Mouse (Mus musculus) common myeloid progenitor, adult 5-6 weeks (primary cell): ENCODE data around the gene Ctsw. TPM values are rescaled to one million over a fixed set of nuclear protein-coding genes. Genes with fewer than 3 reads are reported as not detected.
"Not testable (repeated sequence)": the region's sequence is repeated elsewhere in the genome, so short reads cannot be mapped to it uniquely, and the experiment has no call there.

ENCODE experiments used
- ATAC-seq: replicated peaks from 2 replicates; pipeline ENCODE4 v1.8.0; 2016; ENCODE audit warnings: low read depth, mild to moderate bottlenecking, moderate TSS enrichment, inconsistent platforms; ENCODE audit not compliant: poor library complexity, severe bottlenecking
- total RNA-seq: library from RNA; stranded (forward); fragments of 200-1000, 187-1606 nt; gene quantifications from 2 replicates; pipeline ENCODE4 v1.2.3, GENCODE M21; 2017

Ctsw gene
- total RNA-seq = 1.0 and 2.0 TPM in 2 replicates

DNA sequence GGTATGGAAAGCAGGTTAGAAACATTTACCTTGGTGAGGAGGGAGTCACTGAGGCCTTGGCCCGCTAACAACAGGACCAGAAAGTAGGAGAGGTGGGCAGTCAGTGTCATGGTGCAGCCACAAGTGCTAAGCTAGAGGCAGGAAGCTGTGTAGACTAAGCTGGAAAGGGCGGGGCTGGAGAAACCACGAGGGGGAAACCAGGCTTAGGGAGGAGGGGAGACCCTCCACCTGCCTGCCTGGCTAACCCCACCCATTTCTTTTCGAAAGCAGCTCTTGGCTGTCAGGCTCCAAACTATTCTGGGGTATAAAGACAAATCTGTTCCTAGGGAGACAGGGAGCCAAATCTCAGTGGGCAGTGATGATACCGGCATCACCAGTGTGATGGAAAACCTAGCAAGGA, at the start of gene Ctsw:
Gene Ctsw (minus strand): TSS at position 134 of the 400 bp plus-strand sequence.
- peak; percentile 67 for ATAC-seq

DNA sequence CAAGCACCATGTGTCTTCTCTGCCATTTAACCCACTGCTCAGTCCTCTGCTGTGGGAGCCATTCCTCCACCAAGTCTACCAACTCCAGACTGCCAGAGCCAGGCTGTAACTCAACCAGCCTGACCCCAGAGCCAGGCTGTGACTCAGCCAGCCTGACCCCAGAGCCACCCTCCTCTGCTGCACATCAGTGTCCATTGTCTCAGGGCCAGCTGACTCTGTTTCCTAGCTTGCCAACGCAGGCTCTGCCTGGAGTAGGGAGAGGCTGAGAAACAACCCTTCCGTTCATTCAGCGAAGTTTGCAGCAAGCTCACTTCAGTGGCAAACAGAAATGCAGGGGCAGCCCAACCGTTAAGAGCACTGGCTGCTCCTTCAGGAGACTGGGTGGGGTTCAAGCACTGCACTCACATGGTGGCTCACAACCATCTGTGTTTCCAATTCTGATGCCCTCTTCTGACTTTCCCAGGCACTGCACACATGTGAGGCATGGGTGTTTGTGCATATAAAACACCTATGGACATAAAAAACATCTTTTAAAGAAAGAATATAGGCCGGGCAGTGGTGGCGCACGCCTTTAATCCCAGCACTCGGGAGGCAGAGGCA, 48.7 kb upstream of the Ctsw start:
- no peak for ATAC-seq

DNA sequence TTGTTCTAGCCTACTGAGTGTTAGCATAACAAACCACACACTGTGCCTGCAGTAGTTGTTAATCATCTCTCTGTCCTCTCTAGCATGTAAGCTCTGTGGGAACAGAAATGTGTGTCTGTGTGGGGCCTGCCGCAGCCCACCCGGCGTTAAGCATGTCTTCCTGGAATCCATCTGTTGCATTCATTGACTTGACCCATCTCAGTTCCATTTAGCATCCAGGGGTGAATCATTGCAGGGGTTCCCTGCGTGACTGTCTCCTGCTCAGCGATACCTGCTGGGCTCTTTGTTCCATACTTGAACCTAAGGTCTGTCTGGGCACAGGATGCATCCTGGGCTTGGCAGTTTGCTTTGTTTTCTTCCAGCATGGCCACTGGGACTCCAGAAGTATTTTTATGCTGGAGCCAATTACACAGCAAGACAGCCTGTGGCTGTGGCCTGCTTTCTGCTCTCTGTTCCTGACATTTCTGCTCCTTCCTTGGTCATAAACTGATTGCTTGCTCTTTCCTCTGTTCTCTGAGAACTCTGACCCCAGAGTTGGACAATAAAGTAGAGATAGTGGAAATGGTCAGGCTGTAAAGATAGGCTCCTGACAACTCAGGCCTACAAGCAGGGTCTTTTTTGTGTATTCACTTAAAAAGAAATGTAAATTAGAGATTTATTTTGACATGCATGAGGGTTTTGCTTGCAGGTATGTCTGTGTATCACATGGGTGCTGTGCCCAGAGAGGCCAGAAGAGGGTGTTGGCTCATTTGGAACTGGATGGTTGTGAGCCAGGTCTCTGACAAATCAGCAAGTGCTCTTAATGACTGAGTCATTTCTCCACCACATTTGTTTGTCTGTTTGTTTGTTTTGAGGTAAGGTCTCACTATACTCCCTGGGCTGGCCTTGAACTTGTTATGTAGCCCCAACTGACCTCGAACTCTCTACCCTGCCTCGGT, 47.8 kb upstream of the Ctsw start:
- ATAC-seq = no peak; the same call in 1 of the 2 replicates

DNA sequence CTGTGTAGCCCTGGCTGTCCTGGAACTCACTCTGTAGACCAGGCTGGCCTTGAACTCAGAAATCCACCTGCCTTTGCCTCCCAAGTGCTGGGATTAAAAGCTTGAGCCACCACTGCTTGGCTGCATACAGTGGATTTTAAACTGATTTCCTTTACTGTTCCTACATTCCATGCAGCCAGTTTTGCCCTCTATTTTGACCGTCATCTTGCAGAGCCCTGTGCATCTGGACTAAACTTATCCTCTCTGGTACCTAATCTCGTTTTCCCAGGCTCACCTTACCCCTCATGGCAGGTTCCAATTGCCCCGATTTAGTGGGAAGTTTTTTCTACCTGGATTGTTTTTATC, 44.7 kb upstream of the Ctsw start:
- ATAC-seq = no peak

DNA sequence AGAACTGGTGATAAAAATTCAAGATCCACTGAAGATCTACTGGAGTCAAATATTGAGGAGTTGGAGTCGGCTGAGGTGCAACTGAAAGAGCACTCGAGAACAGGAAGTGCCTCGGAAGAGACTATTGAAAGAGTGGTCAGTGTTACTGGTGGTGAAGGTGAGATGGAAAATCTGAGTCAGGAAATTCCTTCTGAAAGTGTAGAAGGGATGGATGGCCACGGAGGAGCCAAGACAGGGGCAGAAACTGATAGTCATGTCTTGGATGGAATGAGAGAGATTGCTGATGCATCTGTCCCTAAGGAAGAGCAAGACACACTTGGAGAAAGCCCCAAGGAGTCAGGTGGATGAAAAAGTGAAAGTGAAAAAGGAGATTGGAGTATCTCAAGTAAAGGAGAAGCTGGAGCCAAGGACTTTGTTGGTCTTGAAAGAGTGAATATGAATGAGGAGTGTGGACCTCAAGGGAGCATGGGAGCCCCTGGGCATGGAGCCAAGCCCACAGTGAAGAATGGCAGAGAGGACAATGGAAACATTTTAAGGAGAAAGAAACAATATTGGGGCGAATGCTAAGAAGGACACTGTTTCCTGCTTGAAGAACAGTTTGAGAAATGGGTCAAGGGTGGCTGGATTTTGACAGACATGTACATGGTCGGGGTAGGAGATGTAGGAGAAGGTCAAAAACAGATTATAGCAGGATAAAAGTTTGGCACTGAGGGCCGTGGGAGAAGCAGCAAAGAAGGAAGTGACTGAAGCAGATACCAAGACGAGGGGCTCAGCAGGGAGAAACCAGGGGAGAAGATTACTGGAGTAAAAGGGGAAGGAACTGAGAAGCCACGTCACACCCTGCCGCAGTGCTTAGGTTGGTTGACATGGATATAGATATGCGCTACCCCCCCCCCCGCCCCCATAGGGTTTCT, 44.0 kb upstream of the Ctsw start:
- ATAC-seq = peak; percentile 76

DNA sequence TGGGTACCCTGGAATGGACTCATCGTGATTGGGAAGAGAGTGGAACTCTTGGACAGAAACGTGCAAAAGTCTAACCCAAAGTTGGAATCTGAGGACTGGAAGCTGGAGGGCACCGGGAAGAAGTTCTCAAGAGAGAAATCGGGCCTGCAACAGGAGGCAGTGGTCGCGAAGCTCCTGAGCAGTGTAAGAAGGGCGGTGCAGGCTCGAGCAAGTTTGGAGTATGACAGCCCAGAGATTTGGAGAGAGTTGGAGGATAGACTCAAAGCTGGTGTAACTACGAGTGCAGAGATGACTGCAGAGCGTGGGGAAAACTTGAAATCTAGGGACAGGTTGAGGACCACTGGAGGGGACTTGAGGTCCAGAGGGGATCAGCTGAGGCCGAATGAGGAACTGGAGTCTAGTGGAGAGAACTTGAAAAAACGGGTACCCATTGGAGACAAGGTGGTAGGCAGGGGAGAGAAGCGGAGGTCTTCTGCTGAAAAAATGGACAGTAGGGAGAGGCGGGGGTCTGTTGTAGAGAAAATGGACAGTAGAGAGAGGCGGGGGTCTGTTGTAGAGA, 42.8 kb upstream of the Ctsw start:
- no peak for ATAC-seq

DNA sequence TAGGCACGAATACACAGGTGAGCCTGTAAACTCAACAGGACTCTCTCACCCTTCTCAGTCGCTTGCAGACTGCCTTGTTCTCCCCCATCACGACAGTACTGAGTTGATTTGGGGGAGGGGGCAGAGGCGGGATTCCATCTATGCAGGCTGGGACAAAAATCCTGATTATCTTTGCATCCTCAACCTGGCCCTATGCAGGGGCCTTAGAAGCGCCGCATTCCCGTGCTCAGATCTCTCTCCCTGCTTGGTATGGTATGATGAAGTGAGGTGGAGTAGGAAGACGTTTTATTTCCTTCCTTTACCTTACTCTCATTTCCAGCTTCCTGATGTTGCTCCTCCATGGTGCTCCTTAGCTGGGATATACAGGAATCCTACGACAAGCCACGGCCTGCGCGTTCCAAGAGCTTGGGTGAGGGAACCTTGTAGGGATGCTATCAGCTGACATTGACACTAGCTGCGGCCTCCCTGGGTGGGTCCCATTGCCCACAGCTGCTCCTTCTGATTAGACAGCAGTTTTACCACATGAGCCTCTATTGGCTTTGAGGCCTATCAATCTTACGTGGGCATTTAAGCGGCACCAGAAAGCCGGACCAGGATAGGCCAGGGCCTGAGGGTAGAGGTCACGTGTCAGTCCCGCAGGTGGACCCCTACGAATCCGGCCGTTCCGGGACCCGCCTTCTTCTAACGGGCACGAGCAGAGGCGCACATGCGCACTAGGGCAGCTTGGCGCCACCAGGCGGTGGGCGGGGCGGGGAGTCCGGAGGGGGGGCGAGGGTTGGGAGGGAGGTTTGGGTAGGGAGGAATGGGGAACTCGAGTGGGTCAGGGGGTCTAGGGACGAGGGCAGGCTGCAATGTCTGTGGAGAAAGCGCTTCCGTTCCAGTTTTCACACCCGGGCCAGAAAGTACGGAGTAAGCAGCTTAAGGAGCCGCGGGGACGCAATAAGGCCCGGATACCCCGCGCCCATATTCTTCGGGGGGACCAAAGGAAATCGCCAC, 42.0 kb upstream of the Ctsw start, which contains the start of gene Snx32:
Gene Snx32 (minus strand): TSS at position 508 of the 996 bp plus-strand sequence.
- peak; percentile 94 for ATAC-seq

DNA sequence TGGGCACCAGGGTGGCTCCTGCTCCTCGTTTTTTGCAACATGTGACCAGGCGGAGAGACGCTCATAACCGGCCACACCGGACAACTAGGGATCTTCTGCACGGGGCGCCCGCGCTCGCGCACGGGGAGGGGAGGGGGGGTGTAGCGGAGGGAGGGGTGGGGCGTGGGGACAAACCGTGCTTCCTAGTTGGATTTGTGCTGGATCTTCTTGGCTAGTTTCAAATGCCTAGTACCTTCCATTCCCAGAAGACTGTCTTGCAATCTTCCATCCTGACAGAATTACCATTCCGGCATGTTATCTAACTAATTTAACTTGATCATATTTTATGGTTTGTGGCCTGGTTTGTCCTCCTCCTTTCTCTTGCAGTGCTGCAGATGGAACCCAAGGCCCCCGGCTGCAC, 35.4 kb upstream of the Ctsw start, which contains the start of gene 1700020D05Rik:
Gene 1700020D05Rik (minus strand): TSS at position 101 of the 400 bp plus-strand sequence.
- ATAC-seq = no peak

DNA sequence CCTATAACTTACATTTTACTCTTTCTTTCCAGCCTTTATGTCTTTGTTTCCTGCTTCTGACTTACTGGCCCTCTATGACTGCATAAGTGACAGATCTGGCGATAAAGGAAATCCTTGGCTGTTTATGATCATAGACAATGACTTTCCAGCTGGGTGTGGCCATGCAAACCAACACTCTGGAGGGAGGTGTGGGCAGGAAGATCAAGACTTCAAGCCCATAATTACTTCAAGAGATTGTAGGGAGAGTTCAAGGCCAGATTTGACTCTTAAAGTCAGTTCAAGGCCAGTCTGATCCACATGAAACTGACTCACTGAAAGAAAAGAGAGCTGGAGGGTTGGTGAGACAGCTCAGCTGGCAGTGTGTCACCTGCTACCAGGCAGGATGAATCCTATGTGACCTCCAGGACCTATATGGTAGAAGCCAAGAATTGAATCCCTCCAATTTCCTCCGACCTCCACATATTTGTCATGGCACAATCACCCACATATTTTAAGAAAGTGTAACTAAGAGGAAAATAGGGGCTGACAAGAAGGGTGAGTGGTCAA, 32.1 kb upstream of the Ctsw start:
- ATAC-seq = no peak

DNA sequence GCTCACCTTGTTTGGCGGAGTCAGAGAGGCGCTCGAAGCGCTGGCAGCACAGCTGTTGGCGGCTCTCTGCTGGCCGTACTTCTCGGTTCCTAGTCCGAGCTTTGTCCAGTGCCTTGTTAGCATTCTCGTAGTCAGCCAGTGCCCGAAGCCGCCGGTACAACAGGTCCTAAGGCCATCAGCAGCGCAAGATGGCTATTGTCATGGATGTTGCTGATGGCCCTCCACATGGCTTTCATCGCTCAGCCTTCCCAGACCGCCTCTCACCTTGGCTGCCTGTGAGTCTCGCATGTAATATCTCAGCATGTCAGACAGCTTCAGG, 27.7 kb upstream of the Ctsw start:
- ATAC-seq = no peak

DNA sequence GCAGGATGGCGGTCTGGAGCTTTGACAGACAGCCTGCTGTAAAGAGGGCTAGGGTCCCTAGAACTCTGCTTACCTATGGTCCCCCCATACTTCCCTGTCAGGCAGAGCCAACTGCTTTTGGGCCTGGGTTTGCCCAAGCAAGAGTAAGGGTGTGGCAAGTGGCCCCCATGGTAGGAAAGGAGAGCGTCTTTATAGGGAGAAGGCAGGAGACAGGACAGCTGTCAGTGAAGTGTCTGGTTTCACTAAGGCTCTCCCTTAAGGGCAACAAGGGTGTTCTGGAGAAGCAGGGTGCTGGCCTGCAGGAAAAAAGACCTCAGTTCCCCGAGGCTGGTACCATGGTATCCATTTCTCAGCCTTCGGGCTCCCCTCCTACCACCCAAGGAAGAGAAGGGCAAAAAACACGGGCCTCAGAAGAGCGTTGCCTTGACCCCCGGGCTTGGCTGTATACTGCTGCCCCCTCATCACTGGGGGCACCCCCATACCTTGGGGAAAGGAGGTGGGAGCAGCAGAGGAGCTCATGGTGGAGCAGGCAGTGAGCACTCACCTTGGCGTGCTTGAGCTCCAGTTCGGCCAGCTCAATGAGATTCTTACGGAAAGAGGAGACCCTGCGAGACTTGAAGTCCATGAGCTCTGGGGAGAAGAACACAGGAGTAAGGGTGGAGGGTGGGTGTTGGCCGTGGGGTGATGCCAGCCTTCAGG, 27.2 kb upstream of the Ctsw start:
- ATAC-seq = no peak

DNA sequence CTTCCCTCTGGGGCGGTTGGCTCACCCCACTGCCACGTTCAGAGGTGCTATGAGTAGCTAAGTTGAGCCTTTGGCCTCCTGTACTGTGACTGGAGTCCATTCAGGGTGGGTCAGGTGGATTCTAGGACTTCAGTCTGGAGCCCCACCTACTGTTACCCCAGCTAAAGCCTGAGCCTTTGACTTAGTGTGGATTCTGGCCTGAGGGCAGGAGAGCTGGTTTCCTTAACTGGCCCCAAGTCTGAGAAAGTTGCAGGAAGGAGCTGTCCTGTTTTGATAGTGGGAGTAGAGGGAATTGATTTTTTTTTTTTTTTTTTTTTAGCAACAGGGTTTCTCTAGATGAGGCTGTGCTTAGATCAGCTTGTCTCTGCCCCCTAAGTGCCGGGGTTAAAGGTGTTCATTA, 26.0 kb upstream of the Ctsw start:
- ATAC-seq = no peak

DNA sequence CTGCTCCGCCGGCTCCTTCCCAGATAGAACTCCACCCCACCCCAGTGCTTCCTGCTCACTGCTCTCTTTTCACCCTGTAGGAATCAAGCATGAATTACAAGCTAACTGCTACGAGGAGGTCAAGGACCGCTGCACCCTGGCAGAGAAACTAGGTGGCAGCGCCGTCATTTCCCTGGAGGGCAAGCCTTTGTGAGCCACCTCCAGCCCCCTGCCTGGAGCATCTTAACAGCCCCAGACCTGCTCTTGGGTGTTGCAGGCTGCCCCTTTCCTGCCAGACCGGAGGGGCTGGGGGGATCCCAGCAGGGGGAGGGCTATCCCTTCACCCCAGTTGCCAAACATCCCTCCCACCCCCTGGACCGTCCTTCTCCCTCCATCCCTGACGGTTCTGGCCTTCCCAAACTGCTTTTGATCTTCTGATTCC, 25.0 kb upstream of the Ctsw start:
- ATAC-seq = not testable (repeated sequence)

DNA sequence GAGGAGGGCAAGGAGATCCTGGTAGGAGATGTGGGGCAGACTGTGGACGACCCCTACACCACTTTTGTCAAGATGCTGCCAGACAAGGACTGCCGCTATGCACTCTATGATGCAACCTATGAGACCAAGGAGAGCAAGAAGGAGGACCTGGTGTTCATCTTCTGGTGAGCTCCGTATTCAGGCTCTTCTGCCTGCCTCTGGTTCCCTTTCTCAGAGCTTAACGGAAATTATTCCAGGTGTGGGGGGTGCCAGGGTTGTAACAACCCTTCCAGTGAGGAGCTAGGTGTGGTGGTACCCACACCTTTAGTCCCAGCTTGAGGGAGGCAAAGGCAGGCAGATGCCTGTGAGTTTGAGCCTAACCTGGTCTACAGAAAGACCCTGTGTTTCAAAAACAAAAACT, 24.3 kb upstream of the Ctsw start:
- ATAC-seq = no peak

DNA sequence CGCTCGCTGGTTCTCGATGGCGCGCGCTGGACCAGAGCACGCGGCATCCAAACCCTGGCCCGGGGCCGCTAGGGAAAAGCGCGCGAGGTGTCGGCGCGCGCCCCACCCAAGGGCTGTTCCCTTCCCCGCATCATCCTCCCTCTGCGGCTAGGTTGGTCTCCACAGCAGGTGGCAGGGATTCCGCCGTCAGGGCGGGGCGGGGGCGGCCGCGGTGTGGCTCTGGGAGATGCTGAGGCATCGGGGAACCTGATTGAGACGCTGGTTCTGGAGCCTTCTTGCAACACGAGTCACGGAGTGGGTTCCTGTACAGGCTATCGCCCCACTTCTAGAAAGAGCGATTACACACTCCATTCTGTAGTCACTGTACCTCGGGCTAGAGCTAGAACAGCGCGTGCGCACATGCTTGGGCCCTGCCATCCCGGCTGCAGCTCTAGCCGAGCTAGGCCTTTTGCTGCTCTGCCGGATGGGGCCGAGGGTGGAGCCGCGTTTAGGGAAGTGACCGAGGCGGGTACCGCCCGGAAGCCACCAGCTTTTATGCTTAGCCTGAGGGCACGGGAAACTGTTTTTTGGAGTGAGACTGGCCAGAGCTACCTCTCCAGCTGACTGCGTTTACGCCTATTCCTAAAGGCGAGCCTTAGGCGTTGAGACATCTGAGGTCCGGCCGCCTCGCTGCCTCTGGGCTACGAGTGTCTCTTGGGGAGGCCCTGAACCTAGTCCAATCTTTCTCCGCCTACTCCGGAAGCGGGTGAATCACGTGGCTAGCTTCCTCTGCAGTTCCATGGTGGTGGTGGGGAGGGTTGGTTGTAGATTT, 22.8 kb upstream of the Ctsw start:
- ATAC-seq = peak; percentile 34

DNA sequence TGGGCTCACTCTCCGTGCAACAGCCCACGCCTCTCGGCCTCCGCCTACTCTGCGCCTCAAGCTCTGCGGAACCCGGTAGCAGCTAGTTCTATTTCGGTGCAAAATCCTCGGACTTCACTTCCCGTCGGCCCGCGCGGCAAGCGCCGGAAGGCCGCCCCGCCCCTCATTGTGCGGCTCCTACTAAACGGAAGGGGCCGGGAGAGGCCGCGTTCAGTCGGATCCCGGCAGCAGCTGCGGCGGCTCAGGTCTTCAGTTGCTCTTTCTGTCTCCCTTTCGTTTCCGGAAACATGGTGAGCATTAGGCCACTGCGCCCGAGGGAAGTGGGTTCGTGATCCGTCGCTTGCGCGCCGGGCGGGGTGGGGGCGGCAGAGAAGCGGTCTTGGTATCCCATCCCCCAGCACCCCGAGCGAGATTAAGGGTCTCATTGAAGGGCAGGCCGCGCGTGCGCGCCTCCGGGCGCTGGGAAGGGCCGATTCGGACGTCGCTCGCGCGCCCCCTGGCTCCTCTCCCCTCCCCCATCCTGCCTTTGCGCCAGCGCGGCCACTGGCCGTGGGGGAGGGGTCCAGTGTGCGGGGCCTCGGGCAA, 22.1 kb upstream of the Ctsw start, which contains the start of gene Cfl1:
Gene Cfl1 (plus strand): TSS at position 143 of the 585 bp plus-strand sequence.
- ATAC-seq = peak; percentile 46

DNA sequence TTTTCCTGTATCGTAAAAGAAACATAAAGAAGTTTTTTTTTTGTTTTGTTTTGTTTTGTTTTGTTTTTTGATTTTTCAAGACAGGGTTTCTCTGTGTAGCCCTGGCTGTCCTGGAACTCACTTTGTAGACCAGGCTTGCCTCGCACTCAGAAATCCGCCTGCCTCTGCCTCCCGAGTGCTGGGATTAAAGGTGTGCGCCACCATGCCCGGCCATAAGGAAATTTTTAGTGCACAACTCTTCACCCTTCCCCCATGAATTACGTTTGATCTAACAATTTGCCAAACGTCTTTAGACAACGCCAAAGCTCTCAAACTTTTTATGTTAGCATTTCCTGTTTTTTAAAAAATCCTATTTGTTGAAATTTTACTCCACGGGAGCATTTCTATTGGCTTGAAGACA, 21.4 kb upstream of the Ctsw start:
- not testable (repeated sequence) for ATAC-seq
